Mouse (Mus musculus): ENCODE measurements around the gene Zfp560. TPM values are rescaled to one million over a fixed set of nuclear protein-coding genes. Genes with fewer than 3 reads are reported as not detected.
"Not testable (repeated sequence)": the region's sequence is repeated elsewhere in the genome, so short reads cannot be mapped to it uniquely, and the experiment has no call there.

Zfp560 gene
- polyA plus RNA-seq (2021) = 16.5 TPM

DNA sequence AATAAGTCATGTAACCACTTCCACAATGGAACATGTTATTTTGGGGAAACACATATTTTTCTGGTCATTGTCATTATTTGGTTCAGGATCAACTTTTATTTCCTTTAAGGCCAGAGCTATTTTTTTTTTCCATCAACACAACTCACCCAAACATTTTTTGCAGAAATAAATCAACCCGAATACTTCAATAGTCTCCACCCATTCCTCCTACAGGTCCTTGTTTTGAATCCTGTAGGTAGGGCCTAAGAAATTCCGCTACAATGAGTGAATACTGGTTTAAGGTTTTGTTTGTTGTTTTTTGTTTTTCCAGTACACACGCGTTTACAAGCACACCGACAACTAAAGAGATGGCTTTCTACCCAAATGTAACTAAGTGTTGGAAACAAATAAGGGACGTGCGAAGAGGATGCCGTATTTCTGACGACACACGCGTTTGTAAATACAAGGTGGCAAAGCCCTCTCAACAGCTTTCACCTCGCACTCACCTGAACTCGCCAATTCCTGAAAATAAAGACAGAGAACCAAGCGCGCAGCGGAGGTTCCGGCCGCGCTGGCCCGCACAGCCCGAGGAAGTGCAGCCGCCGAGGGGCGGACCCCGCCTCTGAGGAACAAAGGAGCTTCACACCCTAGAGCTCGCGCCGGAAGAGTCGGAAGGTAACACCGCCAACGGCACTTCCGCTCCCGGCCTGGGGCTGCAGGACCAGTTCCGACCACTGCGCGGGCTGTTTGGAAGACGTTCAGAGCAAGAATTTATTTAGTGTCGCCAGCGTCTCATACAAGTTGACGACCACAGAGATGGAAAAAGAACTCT lies at the start of gene Zfp560:
Gene Zfp560, minus strand, starts transcription at position 646 of the 811 bp plus-strand sequence.
- TF ChIP-seq CTCF (IDR thresholded peaks at IDR 0.05) = peak; percentile 69
- H3K27me3 ChIP-seq = no peaks in the 10 kb centered on the region
- in situ Hi-C loops (cut with MboI; ENCODE audit: low pct_unique_long_range_greater_than_20kb) = no loop called here
- ATAC-seq (peak; percentile 97), DNase-seq (ENCODE audit: low read depth, low spot score) (peak; percentile 54)
- CTCF ChIA-PET = interaction anchor here (0.9 kb wide), 1 partner anchor 30 kb away, joined by 3 read pairs; no protein-coding TSS in a partner anchor
- POLR2A ChIA-PET = interaction anchor here (1.5 kb wide), 1 partner anchor 10 kb away, joined by 5 read pairs; no protein-coding TSS in a partner anchor

DNA sequence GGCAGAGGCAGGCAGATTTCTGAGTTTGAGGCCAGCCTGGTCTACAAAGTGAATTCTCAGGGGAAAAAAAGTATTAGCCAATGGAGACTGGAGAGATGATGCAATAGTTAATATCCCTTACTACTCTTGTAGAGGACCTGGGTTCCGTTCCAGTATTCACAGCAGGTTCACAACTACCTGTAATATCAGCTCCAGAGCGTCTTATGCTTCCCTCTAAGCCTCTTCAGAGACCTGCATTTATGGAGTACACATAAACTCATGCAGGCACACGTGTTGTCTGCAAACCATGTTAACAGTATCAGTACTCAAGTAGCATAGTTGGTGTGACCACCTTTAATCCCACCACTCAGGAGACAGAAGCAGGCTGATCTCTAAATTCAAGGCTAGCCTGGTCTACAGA lies 45.0 kb upstream of the Zfp560 start:
- POLR2A ChIA-PET = no interaction called here
- DNase-seq (ENCODE audit: low read depth, low spot score) (no peak), ATAC-seq (no peak)
- no peaks in the 10 kb centered on the region for H3K27me3 ChIP-seq
- CTCF ChIA-PET = no interaction called here
- TF ChIP-seq CTCF (IDR thresholded peaks at IDR 0.05) = no peak
- in situ Hi-C loops (cut with MboI; ENCODE audit: low pct_unique_long_range_greater_than_20kb) = no loop called here

DNA sequence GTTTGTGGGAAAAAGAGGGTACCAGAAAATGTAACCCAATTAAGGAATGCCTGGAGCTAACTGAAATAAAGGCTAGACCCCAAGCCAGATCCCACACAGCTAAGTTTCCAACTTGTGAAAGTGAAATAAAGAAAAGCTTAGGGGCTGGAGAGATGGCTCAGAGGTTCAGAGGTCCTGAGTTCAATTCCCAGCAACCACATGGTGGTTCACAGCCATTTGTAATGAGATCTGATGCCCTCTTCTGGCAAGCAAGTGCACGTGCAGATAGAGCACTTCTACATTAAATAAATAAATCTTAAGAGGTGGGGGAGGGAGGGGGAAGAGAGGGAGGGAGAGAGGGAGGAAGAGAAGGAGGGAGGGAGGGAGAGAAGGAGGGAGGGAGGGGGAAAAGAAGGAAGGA lies 26.5 kb upstream of the Zfp560 start:
- no peaks in the 10 kb centered on the region for H3K27me3 ChIP-seq
- CTCF ChIA-PET = no interaction called here
- no peak for DNase-seq (ENCODE audit: low read depth, low spot score)
- no peak for ATAC-seq
- POLR2A ChIA-PET = no interaction called here
- TF ChIP-seq CTCF (IDR thresholded peaks at IDR 0.05) = no peak
- in situ Hi-C loops (cut with MboI; ENCODE audit: low pct_unique_long_range_greater_than_20kb) = no loop called here

DNA sequence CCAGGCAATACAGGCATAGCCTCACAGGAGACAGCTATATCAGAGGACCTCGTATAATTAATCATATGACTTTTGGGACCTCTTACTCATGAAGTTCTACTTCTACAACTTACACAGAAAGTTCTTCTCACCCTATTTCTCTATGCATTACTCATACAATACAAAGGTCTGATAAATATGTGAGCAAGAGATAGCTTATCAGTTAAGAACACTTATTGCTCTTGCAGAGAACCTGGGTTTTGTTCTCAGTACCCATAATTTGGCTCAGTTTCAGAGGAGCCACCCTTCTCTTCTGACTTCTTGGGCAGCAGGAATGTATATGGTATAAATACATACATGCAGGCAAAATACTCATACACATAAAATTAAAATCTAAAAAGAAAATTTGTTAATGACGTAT lies 24.3 kb upstream of the Zfp560 start:
- ATAC-seq = no peak
- ChIA-PET POLR2A (no interaction called here), CTCF (no interaction called here)
- no peak for TF ChIP-seq CTCF (IDR thresholded peaks at IDR 0.05)
- DNase-seq (ENCODE audit: low read depth, low spot score) = no peak
- no peaks in the 10 kb centered on the region for H3K27me3 ChIP-seq
- in situ Hi-C loops (cut with MboI; ENCODE audit: low pct_unique_long_range_greater_than_20kb) = no loop called here

DNA sequence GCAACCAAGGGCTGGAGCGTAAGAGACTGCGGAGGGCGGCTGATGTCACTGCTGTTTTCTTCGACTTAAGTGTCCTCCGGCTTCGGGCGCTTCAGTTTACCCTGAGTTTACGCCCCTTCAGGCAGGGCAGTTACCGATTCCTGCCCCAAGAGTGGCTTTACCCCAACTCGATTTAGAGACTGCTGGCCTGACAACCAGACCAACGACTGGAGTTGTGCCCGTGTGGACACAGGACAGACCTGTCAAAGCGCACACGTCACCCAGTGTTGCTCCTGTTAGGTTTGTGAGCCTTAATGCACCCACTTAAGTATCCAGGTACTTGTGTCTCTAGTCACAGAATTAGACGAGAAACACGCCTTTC lies 346 bp upstream of the Zfp560 start:
- ATAC-seq (peak; percentile 56), DNase-seq (ENCODE audit: low read depth, low spot score) (no peak)
- TF ChIP-seq CTCF (IDR thresholded peaks at IDR 0.05) = no peak
- ChIA-PET POLR2A (interaction anchor here (1.5 kb wide), 1 partner anchor 10 kb away, joined by 5 read pairs; no protein-coding TSS in a partner anchor), CTCF (interaction anchor here (0.9 kb wide), 1 partner anchor 31 kb away, joined by 3 read pairs; no protein-coding TSS in a partner anchor)
- no peaks in the 10 kb centered on the region for H3K27me3 ChIP-seq
- in situ Hi-C loops (cut with MboI; ENCODE audit: low pct_unique_long_range_greater_than_20kb) = no loop called here

DNA sequence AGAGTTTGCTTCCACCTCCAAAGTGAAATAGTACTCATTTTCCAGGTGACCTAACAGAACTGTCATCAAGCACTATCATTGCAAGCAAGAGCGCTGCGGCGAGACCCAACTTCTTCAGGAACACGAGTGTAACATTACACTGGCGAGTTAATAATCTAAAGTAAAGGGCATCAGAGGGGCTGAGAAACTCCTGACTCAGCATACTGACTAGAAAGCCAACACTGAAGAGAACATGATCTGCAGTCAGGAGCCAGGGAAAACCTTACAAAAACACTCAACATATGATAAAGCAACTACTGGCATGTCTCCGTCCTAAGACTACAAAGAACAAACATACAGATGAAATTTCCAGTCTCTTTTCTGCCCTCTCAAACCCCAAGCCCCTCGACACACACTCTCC lies 1.3 kb downstream of the Zfp560 start:
- POLR2A ChIA-PET = no interaction called here
- in situ Hi-C loops (cut with MboI; ENCODE audit: low pct_unique_long_range_greater_than_20kb) = no loop called here
- CTCF ChIA-PET = no interaction called here
- DNase-seq (ENCODE audit: low read depth, low spot score) (no peak), ATAC-seq (no peak)
- no peaks in the 10 kb centered on the region for H3K27me3 ChIP-seq
- TF ChIP-seq CTCF (IDR thresholded peaks at IDR 0.05) = no peak

DNA sequence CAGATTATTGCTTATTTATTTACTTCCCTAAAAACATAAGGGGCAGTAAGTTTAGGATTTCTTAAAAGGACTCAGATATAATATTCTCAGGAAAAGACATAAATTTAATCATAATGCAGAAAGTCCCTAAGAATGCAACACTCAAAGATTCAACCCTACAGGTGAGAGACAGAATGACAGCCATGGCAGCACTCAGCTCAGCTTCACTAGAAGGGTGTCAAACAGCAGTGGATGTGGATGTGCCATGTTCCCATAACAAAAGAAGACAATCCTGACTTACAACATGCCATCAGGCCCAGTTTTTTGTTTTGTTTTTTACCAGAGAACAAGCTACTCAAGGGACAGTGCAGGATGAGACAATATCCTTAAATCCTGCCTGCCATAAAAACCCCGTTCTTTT lies 10.3 kb downstream of the Zfp560 start:
- DNase-seq (ENCODE audit: low read depth, low spot score) (no peak), ATAC-seq (no peak)
- no peak for TF ChIP-seq CTCF (IDR thresholded peaks at IDR 0.05)
- in situ Hi-C loops (cut with MboI; ENCODE audit: low pct_unique_long_range_greater_than_20kb) = no loop called here
- H3K27me3 ChIP-seq = no peaks in the 10 kb centered on the region
- POLR2A ChIA-PET = interaction anchor here (1.7 kb wide), 1 partner anchor 10 kb away, joined by 5 read pairs; the partner anchor contains the start of gene Zfp560
- CTCF ChIA-PET = interaction anchor here (1.3 kb wide), 1 partner anchor 10 kb away, joined by 3 read pairs; no protein-coding TSS in a partner anchor

DNA sequence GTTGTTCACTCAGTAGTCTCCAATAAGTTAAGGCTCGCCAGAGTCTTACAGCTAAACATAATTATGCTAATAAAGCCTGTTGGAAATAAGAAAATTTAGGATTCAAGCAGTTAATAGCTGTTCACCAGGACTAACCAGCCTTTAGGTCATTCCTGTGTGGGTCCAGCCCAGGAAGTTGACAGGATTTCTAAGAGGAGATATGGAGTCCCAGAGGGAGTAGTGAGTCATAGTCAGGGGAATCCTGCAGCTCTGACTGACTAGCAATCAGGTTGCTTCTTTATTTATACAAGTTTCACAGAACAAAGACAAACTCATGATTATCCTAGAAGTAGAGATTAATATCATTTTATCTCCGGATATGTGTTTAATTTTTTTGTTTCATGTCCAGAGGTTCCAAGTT lies 17.7 kb downstream of the Zfp560 start:
- TF ChIP-seq CTCF (IDR thresholded peaks at IDR 0.05) = no peak
- DNase-seq (ENCODE audit: low read depth, low spot score) (no peak), ATAC-seq (no peak)
- POLR2A ChIA-PET = no interaction called here
- H3K27me3 ChIP-seq = no peaks in the 10 kb centered on the region
- CTCF ChIA-PET = no interaction called here
- in situ Hi-C loops (cut with MboI; ENCODE audit: low pct_unique_long_range_greater_than_20kb) = no loop called here

DNA sequence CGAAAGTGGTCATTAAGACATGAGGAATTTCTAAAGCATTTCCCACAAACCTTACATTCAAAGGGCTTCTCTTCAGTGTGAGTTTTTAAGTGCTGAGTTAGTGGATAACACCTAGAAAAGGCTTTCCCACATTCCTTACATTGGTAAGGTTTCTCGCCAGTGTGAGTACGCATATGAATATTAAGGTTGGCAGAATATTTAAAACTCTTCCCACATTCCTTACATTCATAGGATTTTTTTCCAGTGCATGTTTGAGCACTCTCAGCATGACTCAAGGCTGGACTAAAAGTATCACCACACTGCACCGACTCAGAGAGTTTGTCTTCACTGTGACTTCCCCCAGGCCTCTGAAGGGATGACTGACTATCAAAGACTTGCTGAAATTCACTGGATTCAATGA lies 36.5 kb downstream of the Zfp560 start:
- POLR2A ChIA-PET = no interaction called here
- H3K27me3 ChIP-seq = no peaks in the 10 kb centered on the region
- TF ChIP-seq CTCF (IDR thresholded peaks at IDR 0.05) = no peak
- no peak for DNase-seq (ENCODE audit: low read depth, low spot score)
- CTCF ChIA-PET = no interaction called here
- in situ Hi-C loops (cut with MboI; ENCODE audit: low pct_unique_long_range_greater_than_20kb) = no loop called here
- ATAC-seq = peak; percentile 95

DNA sequence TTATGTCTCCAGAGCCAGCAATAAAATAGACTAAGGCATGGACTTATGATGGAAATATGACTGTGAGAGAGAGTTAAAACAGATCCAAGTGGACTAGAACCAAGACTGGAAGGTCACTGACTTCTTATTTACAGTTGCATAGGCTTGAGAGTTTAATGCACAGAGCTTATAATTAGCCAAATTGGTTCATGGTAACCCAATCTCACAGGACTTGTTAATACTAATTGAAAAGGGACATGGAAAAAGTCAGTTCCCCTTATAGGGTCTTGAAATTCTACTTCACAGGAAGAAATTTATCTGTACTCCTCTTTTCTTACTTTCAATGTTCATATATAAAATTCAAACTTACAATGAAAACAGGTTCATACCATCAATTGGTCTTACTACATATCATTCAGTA lies 49.0 kb downstream of the Zfp560 start, which contains the start of gene Olfr18:
Gene Olfr18, minus strand, starts transcription at position 101 of the 400 bp plus-strand sequence.
- ChIA-PET POLR2A (no interaction called here), CTCF (no interaction called here)
- H3K27me3 ChIP-seq = no peaks in the 10 kb centered on the region
- no peak for TF ChIP-seq CTCF (IDR thresholded peaks at IDR 0.05)
- in situ Hi-C loops (cut with MboI; ENCODE audit: low pct_unique_long_range_greater_than_20kb) = no loop called here
- no peak for ATAC-seq
- DNase-seq (ENCODE audit: low read depth, low spot score) = no peak

DNA sequence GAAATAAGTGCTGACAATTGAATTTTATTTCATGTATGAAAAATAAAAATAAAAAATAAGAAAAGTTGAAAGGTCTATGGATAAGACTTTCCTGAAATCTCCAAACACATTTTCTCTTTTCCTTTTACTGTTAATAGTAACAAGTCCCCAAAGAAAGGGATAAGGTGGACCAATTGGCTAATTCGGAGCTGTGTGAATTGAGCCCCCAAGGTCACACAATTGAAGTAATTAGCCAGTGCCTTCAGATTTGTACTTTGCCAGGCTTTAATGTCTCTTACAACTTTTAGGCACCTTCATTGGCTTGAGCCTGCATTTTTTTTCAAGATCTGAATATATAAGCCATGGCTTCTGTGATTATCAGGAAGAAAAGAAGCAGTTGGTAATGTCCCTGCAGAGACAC lies 86.7 kb downstream of the Zfp560 start, which contains the start of gene Olfr873:
Gene Olfr873, plus strand, starts transcription at position 301 of the 400 bp plus-strand sequence.
- no peak for ATAC-seq
- peaks cover 14% of the 10 kb centered on the region for H3K27me3 ChIP-seq
- CTCF ChIA-PET = no interaction called here
- no peak for TF ChIP-seq CTCF (IDR thresholded peaks at IDR 0.05)
- no peak for DNase-seq (ENCODE audit: low read depth, low spot score)
- POLR2A ChIA-PET = no interaction called here
- in situ Hi-C loops (cut with MboI; ENCODE audit: low pct_unique_long_range_greater_than_20kb) = no loop called here

DNA sequence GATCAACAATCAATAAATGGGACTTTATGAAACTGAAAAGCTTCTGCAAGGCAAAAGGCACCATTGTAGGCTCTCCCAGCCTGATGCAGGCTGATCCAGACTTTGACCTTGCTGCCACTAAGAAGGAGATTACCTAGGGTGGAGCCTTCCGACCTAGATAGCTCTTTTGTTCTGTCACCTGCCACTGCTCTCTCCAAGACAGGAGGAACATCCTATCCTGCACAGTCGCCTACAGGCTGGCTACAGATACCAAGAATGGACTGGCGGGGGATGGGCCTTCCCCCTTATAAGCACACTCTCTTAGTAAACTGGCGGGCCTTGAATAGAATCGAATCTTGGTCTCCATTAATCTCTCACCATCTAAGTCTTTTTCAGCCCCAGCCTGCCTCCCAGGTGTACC lies 89.4 kb downstream of the Zfp560 start:
- ATAC-seq; POLR2A ChIA-PET; DNase-seq (ENCODE audit: low read depth, low spot score); in situ Hi-C loops (cut with MboI; ENCODE audit: low pct_unique_long_range_greater_than_20kb): not testable (repeated sequence)
- CTCF ChIA-PET = interaction anchor here (1.3 kb wide), 1 partner anchor 12 kb away, joined by 3 read pairs; no protein-coding TSS in a partner anchor
- H3K27me3 ChIP-seq = peaks cover 16% of the 10 kb centered on the region

Other genes starting within 250 kb of the Zfp560 start
- not detected for gene Olfr870, start 211.1 kb downstream of the Zfp560 start, polyA plus RNA-seq (2021)
- not detected for gene Olfr871, start 173.0 kb downstream of the Zfp560 start, polyA plus RNA-seq (2021)
- gene Olfr872, start 148.1 kb downstream of the Zfp560 start, polyA plus RNA-seq (2021) = not detected
- not detected for gene Olfr39, start 102.8 kb downstream of the Zfp560 start, polyA plus RNA-seq (2021)
- not detected for gene Olfr873, start 86.6 kb downstream of the Zfp560 start, polyA plus RNA-seq (2021)
- gene Olfr18, start 49.1 kb downstream of the Zfp560 start, polyA plus RNA-seq (2021) = not detected
- 15.6 TPM for gene Zfp26, start 75.0 kb upstream of the Zfp560 start, polyA plus RNA-seq (2021)
- 24.4 TPM for gene Zfp426, start 107.6 kb upstream of the Zfp560 start, polyA plus RNA-seq (2021)
- gene Zfp266, start 136.2 kb upstream of the Zfp560 start, polyA plus RNA-seq (2021) = 51.8 TPM
- 8.8 TPM for gene Zfp846, start 196.1 kb upstream of the Zfp560 start, polyA plus RNA-seq (2021)